Comparison of ENCODE assay signal across 24 mouse cellular contexts in genomic region chr8:71639318-71639717, GRCm38 (mm10). TPM values are rescaled to one million over a fixed set of nuclear protein-coding genes. Genes with fewer than 3 reads are reported as not detected.
DNase-seq lines count a peak whose midpoint lies in the region; ATAC-seq and TF ChIP-seq lines count a peak whose summit lies in the region.
"Had no signal": no experiment of that assay in that cellular context is flagged by ENCODE, and none has a peak within 500 bp of the region (broad histone marks: within the 10 kb centered on the region; RNA-seq: fewer than 3 reads in every experiment).

No protein-coding gene starts in this region.

- H3K9me3 ChIP-seq in liver, embryonic 12.5 days (replicated peaks) = no peaks in the 10 kb centered on the region
- no peaks in the 10 kb centered on the region for H3K9me3 ChIP-seq in liver, embryonic 14.5 days (ENCODE audit: control insufficient read depth, low read length)
- H3K9me3 ChIP-seq in liver, embryonic 11.5 days (ENCODE audit: control insufficient read depth, low read length) = no peaks in the 10 kb centered on the region
- H3K9me3 ChIP-seq: embryonic facial prominence, embryonic 10.5 days; embryonic facial prominence, embryonic 12.5 days; forebrain, embryonic 13.5 days; forebrain, embryonic 15.5 days had no signal

- peaks cover 58% of the 10 kb centered on the region for H3K27me3 ChIP-seq in liver, embryonic 12.5 days (replicated peaks)
- H3K27me3 ChIP-seq in liver, embryonic 14.5 days (ENCODE audit: control insufficient read depth, insufficient read depth, low read length) = no peaks in the 10 kb centered on the region; the same call in 1 of the 2 replicates
- peaks cover 21% of the 10 kb centered on the region for H3K27me3 ChIP-seq in liver, embryonic 11.5 days (replicated peaks; ENCODE audit: control insufficient read depth, insufficient read depth, low read length)
- H3K27me3 ChIP-seq: CH12.LX; forebrain, embryonic 15.5 days; Patski had no signal

- H3K36me3 ChIP-seq in liver, embryonic 12.5 days = no peaks in the 10 kb centered on the region
- H3K36me3 ChIP-seq in liver, embryonic 14.5 days (replicated peaks; ENCODE audit: control insufficient read depth, insufficient read depth, low read depth) = no peaks in the 10 kb centered on the region
- H3K36me3 ChIP-seq in liver, embryonic 11.5 days (ENCODE audit: control insufficient read depth, insufficient read depth, low read length) = no peaks in the 10 kb centered on the region
- H3K36me3 ChIP-seq: embryonic facial prominence, embryonic 10.5 days; embryonic facial prominence, embryonic 12.5 days had no signal

- no peak for DNase-seq in liver
- no peak for DNase-seq in liver, embryonic 14.5 days (ENCODE audit: low read depth in 3 of 3, low spot score in 3 of 3)
- no peak for DNase-seq in liver, embryonic 11.5 days (ENCODE audit: low spot score)
- no peak for DNase-seq in left cerebral cortex, postnatal 14 days (ENCODE audit: low spot score in 2 of 2)
- DNase-seq in urinary bladder, adult 2 months (ENCODE audit: low spot score) = no peak
- DNase-seq: adrenal gland, adult 8-10 months; adrenal gland, postnatal 14 days; adrenal gland, postnatal 36 days; B cell, adult 2 months; cerebellum, adult 11-12 months; cerebellum, adult 2 months; cerebellum, adult 9-10 months; cerebellum, postnatal 10 days; cerebellum, postnatal 25 days had no signal

- H3K4me1 ChIP-seq in liver, embryonic 12.5 days = peaks cover 11% of the 10 kb centered on the region
- peaks cover 0 to 2% of the 10 kb centered on the region in 2 experiments; a peak in 2 of 4 replicates for H3K4me1 ChIP-seq in liver, embryonic 14.5 days (replicated peaks; ENCODE audit: control insufficient read depth in 2 of 2, insufficient read depth in 2 of 2, low read length in 1 of 2)
- no peaks in the 10 kb centered on the region; the same call in none of the 2 replicates for H3K4me1 ChIP-seq in liver, embryonic 11.5 days (replicated peaks; ENCODE audit: control insufficient read depth, insufficient read depth, low read length)

- WGBS in liver, embryonic 12.5 days (ENCODE audit: insufficient replicate concordance) = 41% methylated on average over 4 of the region's 4 CpGs
- 43% methylated on average over 4 of the region's 4 CpGs for WGBS in liver, embryonic 14.5 days (ENCODE audit: insufficient replicate concordance)
- WGBS in liver, embryonic 11.5 days = 60% methylated on average over 4 of the region's 4 CpGs

- H3K4me2 ChIP-seq in liver, embryonic 12.5 days = no peak overlapping the region
- H3K4me2 ChIP-seq in liver, embryonic 14.5 days (ENCODE audit: low read depth) = no peak overlapping the region
- H3K4me2 ChIP-seq in liver, embryonic 11.5 days = no peak overlapping the region
- H3K4me2 ChIP-seq: embryonic facial prominence, embryonic 12.5 days; forebrain, embryonic 13.5 days; forebrain, embryonic 15.5 days had no signal

- H3K27ac ChIP-seq in liver, embryonic 12.5 days = no peak overlapping the region
- H3K27ac ChIP-seq in liver, embryonic 14.5 days = no peak overlapping the region
- H3K27ac ChIP-seq in liver, embryonic 11.5 days (ENCODE audit: low read depth, low read length) = no peak overlapping the region
- H3K27ac ChIP-seq: embryonic facial prominence, embryonic 10.5 days; embryonic facial prominence, embryonic 12.5 days; forebrain, embryonic 13.5 days; forebrain, embryonic 15.5 days had no signal

- H3K9ac ChIP-seq in liver, embryonic 12.5 days = no peak overlapping the region
- no peak overlapping the region for H3K9ac ChIP-seq in liver, embryonic 14.5 days (replicated peaks)
- no peak overlapping the region for H3K9ac ChIP-seq in liver, embryonic 11.5 days (ENCODE audit: low read depth, low read length)
- H3K9ac ChIP-seq: embryonic facial prominence, embryonic 12.5 days; forebrain, embryonic 13.5 days; forebrain, embryonic 15.5 days had no signal

- intact Hi-C loops in left cerebral cortex, postnatal 14 days (cut with DNase I) = no loop called here

- peak; percentile 15; the same call in 1 of the 2 replicates for ATAC-seq in liver, embryonic 12.5 days
- ATAC-seq in liver, embryonic 14.5 days (ENCODE audit: insufficient read depth) = no peak
- ATAC-seq in liver, embryonic 11.5 days (replicated peaks; ENCODE audit: low FRiP score) = no peak
- ATAC-seq in megakaryocyte-erythroid progenitor cell, adult 5-6 weeks (replicated peaks; ENCODE audit: low FRiP score, low TSS enrichment, poor library complexity, severe bottlenecking) = peak; percentile 31; the same call in 1 of the 2 replicates
- ATAC-seq: activated CD4-positive, CD25-positive, alpha-beta regulatory T cell, adult 4 months; CD4-positive, CD25-positive, alpha-beta regulatory T cell, adult 4 months; forebrain, embryonic 13.5 days; forebrain, embryonic 15.5 days; Patski had no signal

- H3K4me3 ChIP-seq in liver, embryonic 12.5 days = no peak overlapping the region
- no peak overlapping the region for H3K4me3 ChIP-seq in liver, embryonic 14.5 days (ENCODE audit: insufficient read depth in 1 of 2, low read depth in 2 of 2, low read length in 2 of 2)
- no peak overlapping the region for H3K4me3 ChIP-seq in liver, embryonic 11.5 days (ENCODE audit: low read depth, low read length)
- H3K4me3 ChIP-seq: embryonic facial prominence, embryonic 10.5 days; embryonic facial prominence, embryonic 12.5 days; forebrain, embryonic 13.5 days; forebrain, embryonic 15.5 days had no signal

- TF ChIP-seq CTCF in liver, embryonic 14.5 days (IDR thresholded peaks at IDR 0.05; ENCODE audit: low read depth) = no peak

- TF ChIP-seq EP300 in liver, embryonic 14.5 days (IDR thresholded peaks at IDR 0.05; ENCODE audit: low read depth) = 0 out of 2 replicates have a peak, but pooled peaks have one; percentile 20

RNA-seq across cellular contexts. Expression of gene Colgalt1, which starts 28.5 kb away (rescaled TPM):
- polyA plus RNA-seq in liver, embryonic 12.5 days (2016; fragmentation: Nextera tagmentation; extraction: Ambion mirVana) = 29.0 and 30.1 TPM in 2 replicates
- 30.9 and 31.4 TPM in 2 replicates for polyA plus RNA-seq in liver, embryonic 14.5 days (2012; rRNA removed)
- polyA plus RNA-seq in liver, embryonic 14.5 days (2014; fragmentation: Nextera tagmentation; extraction: Ambion mirVana) = 20.5 and 20.7 TPM in 2 replicates
- polyA plus RNA-seq in liver, embryonic 11.5 days (2014; fragmentation: Nextera tagmentation; extraction: Ambion mirVana) = 45.2 and 45.4 TPM in 2 replicates
- 55.8 and 58.0 TPM in 2 replicates for total RNA-seq in megakaryocyte-erythroid progenitor cell, adult 5-6 weeks (2014; fragmentation: Nextera tagmentation)
- 40.1 and 44.4 TPM in 2 replicates for total RNA-seq in megakaryocyte-erythroid progenitor cell, adult 5-6 weeks (2017)
- 10 to 100 TPM; 59.4 to 64.7 TPM for total RNA-seq in left cerebral cortex, postnatal 14 days (2021)
- 124 and 144 TPM in 2 replicates for polyA plus RNA-seq in urinary bladder, adult 2 months (2012; rRNA removed)

RNA-seq across cellular contexts. Expression of gene Unc13a, which starts 32.2 kb away (rescaled TPM):
- 0.22 and 0.31 TPM in 2 replicates for polyA plus RNA-seq in liver, embryonic 12.5 days (2016; fragmentation: Nextera tagmentation; extraction: Ambion mirVana)
- 0.13 and 0.15 TPM in 2 replicates for polyA plus RNA-seq in liver, embryonic 14.5 days (2012; rRNA removed)
- 0.18 and 0.34 TPM in 2 replicates for polyA plus RNA-seq in liver, embryonic 14.5 days (2014; fragmentation: Nextera tagmentation; extraction: Ambion mirVana)
- polyA plus RNA-seq in liver, embryonic 11.5 days (2014; fragmentation: Nextera tagmentation; extraction: Ambion mirVana) = 0.41 and 0.45 TPM in 2 replicates
- total RNA-seq in megakaryocyte-erythroid progenitor cell, adult 5-6 weeks (2014; fragmentation: Nextera tagmentation) = 0.26 and 0.64 TPM in 2 replicates
- 0.27 TPM in 1 of 2 replicates, not detected in the other for total RNA-seq in megakaryocyte-erythroid progenitor cell, adult 5-6 weeks (2017)
- total RNA-seq in left cerebral cortex, postnatal 14 days (2021) = 100 to 1,000 TPM; 299 to 337 TPM
- polyA plus RNA-seq in urinary bladder, adult 2 months (2012; rRNA removed) = 0.44 and 0.47 TPM in 2 replicates

RNA-seq across cellular contexts. Expression of gene Jak3, which starts 36.8 kb away (rescaled TPM):
- 9.2 and 10.4 TPM in 2 replicates for polyA plus RNA-seq in liver, embryonic 12.5 days (2016; fragmentation: Nextera tagmentation; extraction: Ambion mirVana)
- polyA plus RNA-seq in liver, embryonic 14.5 days (2012; rRNA removed) = 3.8 and 4.0 TPM in 2 replicates
- polyA plus RNA-seq in liver, embryonic 14.5 days (2014; fragmentation: Nextera tagmentation; extraction: Ambion mirVana) = 3.0 and 3.1 TPM in 2 replicates
- 10.1 and 11.0 TPM in 2 replicates for polyA plus RNA-seq in liver, embryonic 11.5 days (2014; fragmentation: Nextera tagmentation; extraction: Ambion mirVana)
- 5.2 and 10.4 TPM in 2 replicates for total RNA-seq in megakaryocyte-erythroid progenitor cell, adult 5-6 weeks (2014; fragmentation: Nextera tagmentation)
- total RNA-seq in megakaryocyte-erythroid progenitor cell, adult 5-6 weeks (2017) = 1.8 and 4.5 TPM in 2 replicates
- total RNA-seq in left cerebral cortex, postnatal 14 days (2021) = 1 to 10 TPM; 5.6 to 6.4 TPM
- 14.9 and 17.1 TPM in 2 replicates for polyA plus RNA-seq in urinary bladder, adult 2 months (2012; rRNA removed)

RNA-seq across cellular contexts. Expression of gene Fam129c, which starts 41.9 kb away (rescaled TPM):
- polyA plus RNA-seq in liver, embryonic 12.5 days (2016; fragmentation: Nextera tagmentation; extraction: Ambion mirVana) = 1.3 and 2.3 TPM in 2 replicates
- 1.1 TPM in 2 replicates for polyA plus RNA-seq in liver, embryonic 14.5 days (2012; rRNA removed)
- polyA plus RNA-seq in liver, embryonic 14.5 days (2014; fragmentation: Nextera tagmentation; extraction: Ambion mirVana) = 0.56 and 0.99 TPM in 2 replicates
- 0.88 and 3.8 TPM in 2 replicates for polyA plus RNA-seq in liver, embryonic 11.5 days (2014; fragmentation: Nextera tagmentation; extraction: Ambion mirVana)
- 15.9 and 42.5 TPM in 2 replicates for total RNA-seq in megakaryocyte-erythroid progenitor cell, adult 5-6 weeks (2014; fragmentation: Nextera tagmentation)
- 0.14 and 15.0 TPM in 2 replicates for total RNA-seq in megakaryocyte-erythroid progenitor cell, adult 5-6 weeks (2017)
- total RNA-seq in left cerebral cortex, postnatal 14 days (2021) = 1 to 10 TPM; 3.3 TPM
- 3.1 and 3.7 TPM in 2 replicates for polyA plus RNA-seq in urinary bladder, adult 2 months (2012; rRNA removed)

RNA-seq across cellular contexts. Expression of gene Pgls, which starts 47.3 kb away (rescaled TPM):
- 138 and 144 TPM in 2 replicates for polyA plus RNA-seq in liver, embryonic 12.5 days (2016; fragmentation: Nextera tagmentation; extraction: Ambion mirVana)
- polyA plus RNA-seq in liver, embryonic 14.5 days (2012; rRNA removed) = 45.6 and 58.5 TPM in 2 replicates
- polyA plus RNA-seq in liver, embryonic 14.5 days (2014; fragmentation: Nextera tagmentation; extraction: Ambion mirVana) = 104 and 105 TPM in 2 replicates
- 200 TPM in 2 replicates for polyA plus RNA-seq in liver, embryonic 11.5 days (2014; fragmentation: Nextera tagmentation; extraction: Ambion mirVana)
- 104 and 132 TPM in 2 replicates for total RNA-seq in megakaryocyte-erythroid progenitor cell, adult 5-6 weeks (2014; fragmentation: Nextera tagmentation)
- total RNA-seq in megakaryocyte-erythroid progenitor cell, adult 5-6 weeks (2017) = 76.2 and 80.7 TPM in 2 replicates
- total RNA-seq in left cerebral cortex, postnatal 14 days (2021) = 10 to 100 TPM; 54.4 to 55.4 TPM
- 41.7 and 60.4 TPM in 2 replicates for polyA plus RNA-seq in urinary bladder, adult 2 months (2012; rRNA removed)

Comparison
In these comparisons a context has a peak if more than half of its experiments do, and no peak if none do; other contexts are left out.
1. ATAC-seq: peak in liver, embryonic 12.5 days (single experiment) and megakaryocyte-erythroid progenitor cell, adult 5-6 weeks (single experiment); none in liver, embryonic 14.5 days (single experiment) and liver, embryonic 11.5 days (single experiment).